Mouse (Mus musculus): ENCODE results near the gene Slc2a4. TPM values are rescaled to one million over a fixed set of nuclear protein-coding genes. Genes with fewer than 3 reads are reported as not detected.

Slc2a4 gene
- polyA plus RNA-seq, 1 experiment from 2014 or later: 39.1 TPM

GRCm38 (mm10) chr11:69990850-69991691, 43.1 kb upstream of the Slc2a4 start, which contains the start of gene Gabarap:
Gene Gabarap (plus strand): TSS chr11:69991143.
- H3K4me3 ChIP-seq (replicated peaks; ENCODE audit: low read length): peak within 1 kb of the TSS; percentile 96
- H3K9me3 ChIP-seq (replicated peaks; ENCODE audit: control insufficient read depth, low read length): no peaks in the 10 kb centered on the region
- H3K27me3 ChIP-seq (ENCODE audit: control insufficient read depth, insufficient read depth, low read length): no peaks in the 10 kb centered on the region
- under 1% methylated on average over 40 of the region's 40 CpGs for WGBS
- peaks cover 24% of the 10 kb centered on the region for H3K4me1 ChIP-seq (ENCODE audit: control insufficient read depth, insufficient read depth, low read length)
- peak within 1 kb of the TSS; percentile 96 for H3K27ac ChIP-seq (ENCODE audit: low read length)
- peaks cover 28% of the 10 kb centered on the region for H3K36me3 ChIP-seq (ENCODE audit: control insufficient read depth, insufficient read depth, low read length)
- ATAC-seq (ENCODE audit: insufficient read depth, low FRiP score): peak; percentile 75
- peak within 1 kb of the TSS; percentile 73 for H3K4me2 ChIP-seq (ENCODE audit: low read depth, low read length)
- H3K9ac ChIP-seq (ENCODE audit: low read length): peak within 1 kb of the TSS; percentile 98

- Histone ChIP-seq H3K4me2 (ENCODE audit: low read depth, low read length) (no peak overlapping the region), H3K36me3 (ENCODE audit: control insufficient read depth, insufficient read depth, low read length) (peaks cover 32% of the 10 kb centered on the region), H3K27ac (ENCODE audit: low read length) (peak overlapping the region; percentile 96), H3K9ac (ENCODE audit: low read length) (no peak overlapping the region), H3K9me3 (replicated peaks; ENCODE audit: control insufficient read depth, low read length) (no peaks in the 10 kb centered on the region), H3K4me3 (replicated peaks; ENCODE audit: low read length) (no peak overlapping the region), H3K4me1 (ENCODE audit: control insufficient read depth, insufficient read depth, low read length) (peaks cover 22% of the 10 kb centered on the region), H3K27me3 (ENCODE audit: control insufficient read depth, insufficient read depth, low read length) (no peaks in the 10 kb centered on the region)
- 92% methylated on average over 8 of the region's 8 CpGs for WGBS
- ATAC-seq (ENCODE audit: insufficient read depth, low FRiP score): no peak
Observed at GRCm38 (mm10) chr11:69989949-69990348, 42.0 kb upstream of the Slc2a4 start.

- no peak for ATAC-seq (ENCODE audit: insufficient read depth, low FRiP score)
- no peak overlapping the region for H3K27ac ChIP-seq (ENCODE audit: low read length)
- peaks cover 15% of the 10 kb centered on the region for H3K4me1 ChIP-seq (ENCODE audit: control insufficient read depth, insufficient read depth, low read length)
- H3K4me3 ChIP-seq (replicated peaks; ENCODE audit: low read length): no peak overlapping the region
- WGBS: 88% methylated on average over 8 of the region's 8 CpGs
- peaks cover 25% of the 10 kb centered on the region for H3K36me3 ChIP-seq (ENCODE audit: control insufficient read depth, insufficient read depth, low read length)
- H3K9me3 ChIP-seq (replicated peaks; ENCODE audit: control insufficient read depth, low read length): no peaks in the 10 kb centered on the region
- no peaks in the 10 kb centered on the region for H3K27me3 ChIP-seq (ENCODE audit: control insufficient read depth, insufficient read depth, low read length)
- H3K9ac ChIP-seq (ENCODE audit: low read length): no peak overlapping the region
- H3K4me2 ChIP-seq (ENCODE audit: low read depth, low read length): no peak overlapping the region
Observed at GRCm38 (mm10) chr11:69984431-69984830, 36.4 kb upstream of the Slc2a4 start.

GRCm38 (mm10) chr11:69983377-69983776, 35.4 kb upstream of the Slc2a4 start:
- Histone ChIP-seq H3K27ac (ENCODE audit: low read length) (0 out of 2 replicates have a peak overlapping the region, but pooled peaks have one; percentile 7), H3K36me3 (ENCODE audit: control insufficient read depth, insufficient read depth, low read length) (peaks cover 15% of the 10 kb centered on the region)

GRCm38 (mm10) chr11:69982877-69983276, 34.9 kb upstream of the Slc2a4 start:
- ATAC-seq (ENCODE audit: insufficient read depth, low FRiP score): no peak
- Histone ChIP-seq H3K36me3 (ENCODE audit: control insufficient read depth, insufficient read depth, low read length) (peaks cover 14% of the 10 kb centered on the region), H3K4me3 (replicated peaks; ENCODE audit: low read length) (peak overlapping the region; percentile 94; the same call in 1 of the 2 replicates), H3K4me2 (ENCODE audit: low read depth, low read length) (peak overlapping the region; percentile 76), H3K4me1 (ENCODE audit: control insufficient read depth, insufficient read depth, low read length) (peaks cover 16% of the 10 kb centered on the region), H3K27me3 (ENCODE audit: control insufficient read depth, insufficient read depth, low read length) (no peaks in the 10 kb centered on the region), H3K9me3 (replicated peaks; ENCODE audit: control insufficient read depth, low read length) (no peaks in the 10 kb centered on the region), H3K27ac (ENCODE audit: low read length) (0 out of 2 replicates have a peak overlapping the region, but pooled peaks have one; percentile 7), H3K9ac (ENCODE audit: low read length) (peak overlapping the region; percentile 99)
- 14% methylated on average over 5 of the region's 5 CpGs for WGBS

More at GRCm38 (mm10) chr11:69983377-69983776, 35.4 kb upstream of the Slc2a4 start:
- H3K4me2 ChIP-seq (ENCODE audit: low read depth, low read length): no peak overlapping the region; the same call in 1 of the 2 replicates
- 85% methylated on average over 4 of the region's 4 CpGs for WGBS
- H3K4me3 ChIP-seq (replicated peaks; ENCODE audit: low read length): no peak overlapping the region
- no peaks in the 10 kb centered on the region for H3K27me3 ChIP-seq (ENCODE audit: control insufficient read depth, insufficient read depth, low read length)
- no peaks in the 10 kb centered on the region for H3K9me3 ChIP-seq (replicated peaks; ENCODE audit: control insufficient read depth, low read length)
- ATAC-seq (ENCODE audit: insufficient read depth, low FRiP score): no peak
- H3K4me1 ChIP-seq (ENCODE audit: control insufficient read depth, insufficient read depth, low read length): peaks cover 16% of the 10 kb centered on the region
- peak overlapping the region; percentile 99 for H3K9ac ChIP-seq (ENCODE audit: low read length)

GRCm38 (mm10) chr11:69982225-69982624, 34.2 kb upstream of the Slc2a4 start, which contains the start of gene Elp5:
Gene Elp5 (minus strand): TSS chr11:69982517.
- Histone ChIP-seq H3K27ac (ENCODE audit: low read length) (peak within 1 kb of the TSS; percentile 99), H3K36me3 (ENCODE audit: control insufficient read depth, insufficient read depth, low read length) (peaks cover 14% of the 10 kb centered on the region), H3K9ac (ENCODE audit: low read length) (peak within 1 kb of the TSS; percentile 99), H3K27me3 (ENCODE audit: control insufficient read depth, insufficient read depth, low read length) (no peaks in the 10 kb centered on the region), H3K9me3 (replicated peaks; ENCODE audit: control insufficient read depth, low read length) (no peaks in the 10 kb centered on the region), H3K4me3 (replicated peaks; ENCODE audit: low read length) (peak within 1 kb of the TSS; percentile 94), H3K4me2 (ENCODE audit: low read depth, low read length) (peak within 1 kb of the TSS; percentile 76), H3K4me1 (ENCODE audit: control insufficient read depth, insufficient read depth, low read length) (peaks cover 16% of the 10 kb centered on the region)
- no peak for ATAC-seq (ENCODE audit: insufficient read depth, low FRiP score)
- WGBS: 38% methylated on average over 8 of the region's 8 CpGs

- H3K4me1 ChIP-seq (ENCODE audit: control insufficient read depth, insufficient read depth, low read length): peaks cover 16% of the 10 kb centered on the region
- H3K36me3 ChIP-seq (ENCODE audit: control insufficient read depth, insufficient read depth, low read length): peaks cover 12% of the 10 kb centered on the region
- peak within 1 kb of the TSS; percentile 94 for H3K4me3 ChIP-seq (replicated peaks; ENCODE audit: low read length)
Observed at GRCm38 (mm10) chr11:69981141-69981762, 33.3 kb upstream of the Slc2a4 start, which contains the start of gene Ctdnep1. Gene Ctdnep1 (plus strand): TSS chr11:69981156.

GRCm38 (mm10) chr11:69980196-69981140, 32.5 kb upstream of the Slc2a4 start:
- no peaks in the 10 kb centered on the region for H3K27me3 ChIP-seq (ENCODE audit: control insufficient read depth, insufficient read depth, low read length)
- peaks cover 16% of the 10 kb centered on the region for H3K4me1 ChIP-seq (ENCODE audit: control insufficient read depth, insufficient read depth, low read length)
- peak overlapping the region; percentile 76 for H3K4me2 ChIP-seq (ENCODE audit: low read depth, low read length)
- peak overlapping the region; percentile 94 for H3K4me3 ChIP-seq (replicated peaks; ENCODE audit: low read length)
- H3K36me3 ChIP-seq (ENCODE audit: control insufficient read depth, insufficient read depth, low read length): peaks cover 12% of the 10 kb centered on the region
- peak overlapping the region; percentile 99 for H3K9ac ChIP-seq (ENCODE audit: low read length)
- no peaks in the 10 kb centered on the region for H3K9me3 ChIP-seq (replicated peaks; ENCODE audit: control insufficient read depth, low read length)
- ATAC-seq (ENCODE audit: insufficient read depth, low FRiP score): peak; percentile 96
- peak overlapping the region; percentile 99 for H3K27ac ChIP-seq (ENCODE audit: low read length)
- under 1% methylated on average over 51 of the region's 60 CpGs for WGBS

More at GRCm38 (mm10) chr11:69981141-69981762, 33.3 kb upstream of the Slc2a4 start, which contains the start of gene Ctdnep1:
- Histone ChIP-seq H3K9me3 (replicated peaks; ENCODE audit: control insufficient read depth, low read length) (no peaks in the 10 kb centered on the region), H3K27me3 (ENCODE audit: control insufficient read depth, insufficient read depth, low read length) (no peaks in the 10 kb centered on the region), H3K27ac (ENCODE audit: low read length) (peak within 1 kb of the TSS; percentile 99), H3K9ac (ENCODE audit: low read length) (peak within 1 kb of the TSS; percentile 99), H3K4me2 (ENCODE audit: low read depth, low read length) (peak within 1 kb of the TSS; percentile 76)
- no peak for ATAC-seq (ENCODE audit: insufficient read depth, low FRiP score)
- under 1% methylated on average over 39 of the region's 43 CpGs for WGBS
